Mouse (Mus musculus): ENCODE results near the gene Lgals3bp. TPM values are rescaled to one million over a fixed set of nuclear protein-coding genes. Genes with fewer than 3 reads are reported as not detected.
"Not testable (repeated sequence)": the region's sequence is repeated elsewhere in the genome, so short reads cannot be mapped to it uniquely, and the experiment has no call there.

The Lgals3bp gene
- polyA plus RNA-seq, 1 experiment, result 22.7 TPM

GRCm38 (mm10) chr11:118400566-118400936 is 1.3 kb downstream of the Lgals3bp start:
- Histone ChIP-seq H3K4me3 (ENCODE audit: control insufficient read depth, low read depth, low read length) (no peak overlapping the region), H3K27ac (ENCODE audit: control insufficient read depth, insufficient read depth, low read depth, low read length) (no peak overlapping the region), H3K27me3 (ENCODE audit: control insufficient read depth, insufficient read depth, low read length) (no peaks in the 10 kb centered on the region), H3K36me3 (ENCODE audit: control insufficient read depth, insufficient read depth, low read length) (no peaks in the 10 kb centered on the region), H3K4me1 (ENCODE audit: control insufficient read depth, insufficient read depth, low read length) (no peaks in the 10 kb centered on the region)
- TF ChIP-seq POLR2A (IDR thresholded peaks at IDR 0.05; ENCODE audit: control insufficient read depth, low read depth, low read length) (no peak), CTCF (IDR thresholded peaks at IDR 0.05; ENCODE audit: control insufficient read depth, insufficient read depth, insufficient replicate concordance, low read depth, low read length) (no peak)

GRCm38 (mm10) chr11:118399891-118400565 is 1.9 kb downstream of the Lgals3bp start:
- no peak overlapping the region for H3K27ac ChIP-seq (ENCODE audit: control insufficient read depth, insufficient read depth, low read depth, low read length)

GRCm38 (mm10) chr11:118397806-118398530 is 3.9 kb downstream of the Lgals3bp start:
- no peak for TF ChIP-seq POLR2A (IDR thresholded peaks at IDR 0.05; ENCODE audit: control insufficient read depth, low read depth, low read length)
- TF ChIP-seq CTCF (IDR thresholded peaks at IDR 0.05; ENCODE audit: control insufficient read depth, insufficient read depth, insufficient replicate concordance, low read depth, low read length), result no peak
- Histone ChIP-seq H3K27me3 (ENCODE audit: control insufficient read depth, insufficient read depth, low read length) (no peaks in the 10 kb centered on the region), H3K36me3 (ENCODE audit: control insufficient read depth, insufficient read depth, low read length) (no peaks in the 10 kb centered on the region), H3K27ac (ENCODE audit: control insufficient read depth, insufficient read depth, low read depth, low read length) (no peak overlapping the region), H3K4me1 (ENCODE audit: control insufficient read depth, insufficient read depth, low read length) (no peaks in the 10 kb centered on the region), H3K4me3 (ENCODE audit: control insufficient read depth, low read depth, low read length) (no peak overlapping the region)

More at GRCm38 (mm10) chr11:118399891-118400565, 1.9 kb downstream of the Lgals3bp start:
- Histone ChIP-seq H3K27me3 (ENCODE audit: control insufficient read depth, insufficient read depth, low read length) (no peaks in the 10 kb centered on the region), H3K36me3 (ENCODE audit: control insufficient read depth, insufficient read depth, low read length) (no peaks in the 10 kb centered on the region), H3K4me1 (ENCODE audit: control insufficient read depth, insufficient read depth, low read length) (no peaks in the 10 kb centered on the region), H3K4me3 (ENCODE audit: control insufficient read depth, low read depth, low read length) (no peak overlapping the region)
- no peak for TF ChIP-seq POLR2A (IDR thresholded peaks at IDR 0.05; ENCODE audit: control insufficient read depth, low read depth, low read length)
- TF ChIP-seq CTCF (IDR thresholded peaks at IDR 0.05; ENCODE audit: control insufficient read depth, insufficient read depth, insufficient replicate concordance, low read depth, low read length), result no peak

- no peak for TF ChIP-seq CTCF (IDR thresholded peaks at IDR 0.05; ENCODE audit: control insufficient read depth, insufficient read depth, insufficient replicate concordance, low read depth, low read length)
- no peak for TF ChIP-seq POLR2A (IDR thresholded peaks at IDR 0.05; ENCODE audit: control insufficient read depth, low read depth, low read length)
- Histone ChIP-seq H3K27me3 (ENCODE audit: control insufficient read depth, insufficient read depth, low read length) (no peaks in the 10 kb centered on the region), H3K27ac (ENCODE audit: control insufficient read depth, insufficient read depth, low read depth, low read length) (no peak overlapping the region), H3K4me3 (ENCODE audit: control insufficient read depth, low read depth, low read length) (no peak overlapping the region), H3K4me1 (ENCODE audit: control insufficient read depth, insufficient read depth, low read length) (peaks cover 12% of the 10 kb centered on the region), H3K36me3 (ENCODE audit: control insufficient read depth, insufficient read depth, low read length) (no peaks in the 10 kb centered on the region)
Measured at GRCm38 (mm10) chr11:118394538-118394937, 7.4 kb downstream of the Lgals3bp start.

GRCm38 (mm10) chr11:118393991-118394390 is 7.9 kb downstream of the Lgals3bp start:
- Histone ChIP-seq H3K4me3 (ENCODE audit: control insufficient read depth, low read depth, low read length) (no peak overlapping the region), H3K27ac (ENCODE audit: control insufficient read depth, insufficient read depth, low read depth, low read length) (no peak overlapping the region), H3K4me1 (ENCODE audit: control insufficient read depth, insufficient read depth, low read length) (peaks cover 12% of the 10 kb centered on the region), H3K36me3 (ENCODE audit: control insufficient read depth, insufficient read depth, low read length) (no peaks in the 10 kb centered on the region), H3K27me3 (ENCODE audit: control insufficient read depth, insufficient read depth, low read length) (no peaks in the 10 kb centered on the region)
- no peak for TF ChIP-seq CTCF (IDR thresholded peaks at IDR 0.05; ENCODE audit: control insufficient read depth, insufficient read depth, insufficient replicate concordance, low read depth, low read length)
- TF ChIP-seq POLR2A (IDR thresholded peaks at IDR 0.05; ENCODE audit: control insufficient read depth, low read depth, low read length), result no peak

GRCm38 (mm10) chr11:118387816-118388215 is 14.1 kb downstream of the Lgals3bp start:
- not testable (repeated sequence) for H3K4me3 ChIP-seq (ENCODE audit: control insufficient read depth, low read depth, low read length); H3K27me3 ChIP-seq (ENCODE audit: control insufficient read depth, insufficient read depth, low read length); H3K27ac ChIP-seq (ENCODE audit: control insufficient read depth, insufficient read depth, low read depth, low read length); H3K36me3 ChIP-seq (ENCODE audit: control insufficient read depth, insufficient read depth, low read length)
- H3K4me1 ChIP-seq (ENCODE audit: control insufficient read depth, insufficient read depth, low read length), result peaks cover 12% of the 10 kb centered on the region

GRCm38 (mm10) chr11:118379251-118380009 is 22.5 kb downstream of the Lgals3bp start:
- Histone ChIP-seq H3K36me3 (ENCODE audit: control insufficient read depth, insufficient read depth, low read length) (no peaks in the 10 kb centered on the region), H3K4me1 (ENCODE audit: control insufficient read depth, insufficient read depth, low read length) (peaks cover 4% of the 10 kb centered on the region), H3K27me3 (ENCODE audit: control insufficient read depth, insufficient read depth, low read length) (no peaks in the 10 kb centered on the region), H3K27ac (ENCODE audit: control insufficient read depth, insufficient read depth, low read depth, low read length) (no peak overlapping the region), H3K4me3 (ENCODE audit: control insufficient read depth, low read depth, low read length) (no peak overlapping the region)
- TF ChIP-seq CTCF (IDR thresholded peaks at IDR 0.05; ENCODE audit: control insufficient read depth, insufficient read depth, insufficient replicate concordance, low read depth, low read length), result peak; percentile 79; the same call in 1 of the 2 replicates
- TF ChIP-seq POLR2A (IDR thresholded peaks at IDR 0.05; ENCODE audit: control insufficient read depth, low read depth, low read length), result no peak

All from testis, adult 2 months (tissue).